Comparison of ENCODE assay signal across 9 mouse cellular contexts in genomic region chr2:110949679-110950431, GRCm38 (mm10). TPM values are rescaled to one million over a fixed set of nuclear protein-coding genes. Genes with fewer than 3 reads are reported as not detected.
DNase-seq lines count a peak whose midpoint lies in the region; ATAC-seq lines count a peak whose summit lies in the region.
"Had no signal": no experiment of that assay in that cellular context is flagged by ENCODE, and none has a peak within 500 bp of the region (broad histone marks: within the 10 kb centered on the region; RNA-seq: fewer than 3 reads in every experiment).

No protein-coding gene starts in this region.

- peak overlapping the region; percentile 65 for H3K4me2 ChIP-seq in hindbrain, embryonic 14.5 days (replicated peaks)
- peak overlapping the region; percentile 52 for H3K4me2 ChIP-seq in limb, embryonic 11.5 days (ENCODE audit: low read depth, severe bottlenecking)

- peaks cover 9% of the 10 kb centered on the region; the same call in 1 of the 2 replicates for H3K4me1 ChIP-seq in hindbrain, embryonic 14.5 days (replicated peaks; ENCODE audit: control insufficient read depth, insufficient read depth, low read length)
- no peaks in the 10 kb centered on the region for H3K4me1 ChIP-seq in limb, embryonic 11.5 days (ENCODE audit: control insufficient read depth, insufficient read depth, low read length)

- WGBS in hindbrain, embryonic 14.5 days, result 9% methylated on average over 20 of the region's 20 CpGs
- 14% methylated on average over 20 of the region's 20 CpGs for WGBS in limb, embryonic 11.5 days

- peak overlapping the region; percentile 36 for H3K4me3 ChIP-seq in hindbrain, embryonic 14.5 days (replicated peaks; ENCODE audit: low read length)
- peak overlapping the region; percentile 2; the same call in 1 of the 2 replicates for H3K4me3 ChIP-seq in limb, embryonic 11.5 days (ENCODE audit: low read depth, low read length)

- peak overlapping the region; percentile 58 for H3K9ac ChIP-seq in hindbrain, embryonic 14.5 days
- H3K9ac ChIP-seq in limb, embryonic 11.5 days (ENCODE audit: low read length), result no peak overlapping the region

- ATAC-seq in hindbrain, embryonic 14.5 days (ENCODE audit: low FRiP score), result peak; percentile 91
- peak; percentile 84 for ATAC-seq in limb, embryonic 11.5 days (ENCODE audit: insufficient number of reproducible peaks, low FRiP score, low TSS enrichment, low read depth)

- H3K27me3 ChIP-seq in hindbrain, embryonic 14.5 days (ENCODE audit: control insufficient read depth, insufficient read depth, low read length), result no peaks in the 10 kb centered on the region
- no peaks in the 10 kb centered on the region for H3K27me3 ChIP-seq in limb, embryonic 11.5 days (ENCODE audit: control insufficient read depth, insufficient read depth, low read length)

- DNase-seq in adrenal gland, adult (ENCODE audit: inconsistent age in 2 of 2, low spot score in 1 of 2), result peak; percentile 19 to 46
- no peak for DNase-seq in adrenal gland, adult 18-20 months (ENCODE audit: low spot score in 2 of 2)
- peak; percentile 84 for DNase-seq in cerebellum, adult 9-10 months
- peak; percentile 61 to 82 for DNase-seq in frontal cortex, adult 2 months (ENCODE audit: extremely low spot score in 1 of 2, low spot score in 1 of 2)
- DNase-seq in hindbrain, embryonic 14.5 days (ENCODE audit: low spot score), result peak; percentile 42
- DNase-seq in limb, embryonic 11.5 days (ENCODE audit: low spot score), result peak; percentile 57
- peak; percentile 81 for DNase-seq in retina, postnatal 1 day
- no peak for DNase-seq in c-Kit-positive CD71-positive TER-119-positive erythroid progenitor cells, embryonic 14.5 days (ENCODE audit: low spot score)

- H3K27ac ChIP-seq in hindbrain, embryonic 14.5 days, result no peak overlapping the region
- H3K27ac ChIP-seq in limb, embryonic 11.5 days (replicated peaks; ENCODE audit: low read depth, low read length), result no peak overlapping the region

- H3K9me3 ChIP-seq in hindbrain, embryonic 14.5 days (ENCODE audit: control insufficient read depth, low read length), result no peaks in the 10 kb centered on the region
- H3K9me3 ChIP-seq in limb, embryonic 11.5 days (ENCODE audit: control insufficient read depth, low read length), result no peaks in the 10 kb centered on the region

- no peaks in the 10 kb centered on the region for H3K36me3 ChIP-seq in hindbrain, embryonic 14.5 days (replicated peaks; ENCODE audit: control insufficient read depth, insufficient read depth)
- no peaks in the 10 kb centered on the region for H3K36me3 ChIP-seq in limb, embryonic 11.5 days (ENCODE audit: control insufficient read depth, insufficient read depth, low read length)

RNA-seq across cellular contexts. Expression of gene Ano3, which starts 0.9 kb away (rescaled TPM):
- total RNA-seq in adrenal gland, adult 18-20 months (2021), result under 1 TPM; 0.43 to 0.58 TPM
- 39.9 and 40.9 TPM in 2 replicates for polyA plus RNA-seq in frontal cortex, adult 2 months (2012; rRNA removed)
- polyA plus RNA-seq in hindbrain, embryonic 14.5 days (2014; fragmentation: Nextera tagmentation; extraction: Ambion mirVana), result 0.79 and 1.4 TPM in 2 replicates
- polyA plus RNA-seq in limb, embryonic 11.5 days (2014; fragmentation: Nextera tagmentation; extraction: Ambion mirVana), result 0.11 and 0.28 TPM in 2 replicates
- total RNA-seq: hematopoietic stem cell, adult 5-6 weeks had no signal

Comparison
In these comparisons a context has a peak if more than half of its experiments do, and no peak if none do; other contexts are left out.
1. DNase-seq: peak in adrenal gland, adult (2 of 2), cerebellum, adult 9-10 months (single experiment), frontal cortex, adult 2 months (2 of 2), hindbrain, embryonic 14.5 days (single experiment), limb, embryonic 11.5 days (single experiment) and retina, postnatal 1 day (single experiment); none in adrenal gland, adult 18-20 months (0 of 2) and c-Kit-positive CD71-positive TER-119-positive erythroid progenitor cells, embryonic 14.5 days (single experiment).
2. RNA of gene Ano3, which starts 0.9 kb away (polyA plus RNA-seq): 39.9 to 40.9 TPM in frontal cortex, adult 2 months; 0.79 to 1.4 TPM in hindbrain, embryonic 14.5 days and 0.11 to 0.28 TPM in limb, embryonic 11.5 days; every median in the first group is over 10 times any median in the second.